Mouse (Mus musculus) cortical plate, adult 2 months (tissue): ENCODE measurements around the gene Zfp451.

Source experiments
- CTCF ChIP-seq: fragments of 200-500 bp; IDR thresholded peaks from 2 replicates; pipeline ENCODE4 v1.5.1; 2011; ENCODE audit warnings: mild to moderate bottlenecking, control low read depth, low read length; ENCODE audit not compliant: insufficient read depth; ENCODE audit errors: extremely low read depth
- POLR2A ChIP-seq: fragments of 200-500 bp; IDR thresholded peaks from 2 replicates; pipeline ENCODE4 v1.6.1; 2011; ENCODE audit warnings: mild to moderate bottlenecking, low read length, control low read depth; ENCODE audit not compliant: insufficient read depth; ENCODE audit errors: extremely low read depth

DNA sequence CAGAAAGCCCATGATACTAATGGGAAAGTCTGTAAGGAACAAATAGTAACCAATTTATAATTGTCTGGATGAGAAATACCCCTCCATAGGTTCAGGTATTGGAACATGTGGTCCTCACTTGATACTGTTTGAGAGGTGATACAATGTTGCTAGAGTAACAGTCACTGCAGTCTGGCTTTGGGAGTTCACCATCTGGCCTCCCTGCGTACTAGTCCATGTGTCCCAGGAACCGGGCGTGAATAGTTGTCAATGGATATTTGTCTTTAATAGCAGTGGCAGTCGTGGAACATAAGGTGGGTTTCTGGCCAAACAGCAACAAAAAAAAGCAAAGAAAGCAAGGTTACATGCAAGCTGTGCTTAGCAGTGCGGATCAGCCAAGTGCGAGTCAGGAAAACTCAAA is 29.4 kb upstream of the Zfp451 start:
- TF ChIP-seq POLR2A (no peak), CTCF (no peak)
